Mouse (Mus musculus) CH12.LX (cell line): ENCODE data around the gene Cryl1.

Experiments used
- BHLHE40 ChIP-seq: IDR thresholded peaks from 2 replicates; pipeline ENCODE4 v1.6.1; 2011; ENCODE audit warnings: mild to moderate bottlenecking, low read depth, low read length, improper control_type of control experiment
- CTCF ChIP-seq, 2 experiments: IDR thresholded peaks in 1 of 2; conservative IDR thresholded peaks in 1 of 2; 2 replicates each; pipeline ENCODE4 v1.5.1; 2011 to 2012; ENCODE audit warnings: low read depth in 2 of 2, low read length in 2 of 2, improper control_type of control experiment in 1 of 2, inconsistent platforms in 1 of 2, mild to moderate bottlenecking in 1 of 2, moderate library complexity in 1 of 2
- SIN3A ChIP-seq: IDR thresholded peaks from 2 replicates; pipeline ENCODE4 v1.6.1; 2012; ENCODE audit warnings: low read length, improper control_type of control experiment, inconsistent platforms

GRCm38 (mm10) chr14:57430451-57430850 lies 32.1 kb upstream of the Cryl1 start:
- TF ChIP-seq CTCF (conservative IDR thresholded peaks at IDR 0.05 in 1 of 2, IDR thresholded peaks at IDR 0.05 in 1 of 2; ENCODE audit: low read depth in 2 of 2, low read length in 2 of 2) (no peak), SIN3A (no peak), BHLHE40 (no peak)
